In the genomic region with DNA sequence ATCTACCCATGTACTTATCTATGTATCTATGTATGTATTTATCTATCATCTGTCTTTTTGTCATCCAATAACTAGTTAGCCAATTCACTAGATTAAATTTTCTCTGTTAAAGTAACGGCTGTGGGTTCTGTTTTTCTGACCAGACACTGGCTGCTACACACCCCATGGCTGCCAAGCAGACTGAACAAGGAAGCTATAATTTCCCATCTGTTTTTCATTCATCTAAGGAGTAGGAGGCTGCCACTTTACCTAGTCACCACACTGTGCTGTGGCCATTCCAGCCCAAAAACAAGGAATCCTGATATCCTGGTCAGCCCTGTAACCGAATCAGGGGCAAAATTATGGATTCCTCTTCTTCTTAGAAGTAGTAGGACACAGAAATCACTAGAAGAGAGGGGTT, we compare ENCODE assay signal across 23 mouse cellular contexts. TPM values are rescaled to one million over a fixed set of nuclear protein-coding genes. Genes with fewer than 3 reads are reported as not detected.
DNase-seq lines count a peak whose midpoint lies in the region; ATAC-seq lines count a peak whose summit lies in the region.
"Had no signal": no experiment of that assay in that cellular context is flagged by ENCODE, and none has a peak within 500 bp of the region (broad histone marks: within the 10 kb centered on the region; RNA-seq: fewer than 3 reads in every experiment).

No protein-coding gene starts in this region.

- no peak overlapping the region for H3K27ac ChIP-seq in embryonic facial prominence, embryonic 11.5 days (replicated peaks; ENCODE audit: low read depth, low read length)
- H3K27ac ChIP-seq: embryonic facial prominence, embryonic 13.5 days; embryonic facial prominence, embryonic 15.5 days; forebrain, embryonic 10.5 days; forebrain, embryonic 12.5 days had no signal

- peak; percentile 72 for ATAC-seq in frontal cortex, adult (ENCODE audit: low TSS enrichment)
- no peak for ATAC-seq in embryonic facial prominence, embryonic 11.5 days (replicated peaks; ENCODE audit: insufficient number of reproducible peaks, low FRiP score, low TSS enrichment, low read depth)
- ATAC-seq: forebrain, embryonic 14.5 days; forebrain, embryonic 16.5 days had no signal

- no peak overlapping the region for H3K4me2 ChIP-seq in embryonic facial prominence, embryonic 11.5 days (ENCODE audit: low read depth, low read length)
- H3K4me2 ChIP-seq: embryonic facial prominence, embryonic 13.5 days; embryonic facial prominence, embryonic 15.5 days; forebrain, embryonic 12.5 days had no signal

- H3K4me1 ChIP-seq in embryonic facial prominence, embryonic 11.5 days (ENCODE audit: control insufficient read depth, insufficient read depth, low read length): no peaks in the 10 kb centered on the region; the same call in 1 of the 2 replicates

- H3K9me3 ChIP-seq in embryonic facial prominence, embryonic 11.5 days (replicated peaks; ENCODE audit: control insufficient read depth, low read length): no peaks in the 10 kb centered on the region
- H3K9me3 ChIP-seq: embryonic facial prominence, embryonic 13.5 days; embryonic facial prominence, embryonic 15.5 days; forebrain, embryonic 10.5 days; forebrain, embryonic 12.5 days had no signal

- no peaks in the 10 kb centered on the region for H3K27me3 ChIP-seq in embryonic facial prominence, embryonic 11.5 days (ENCODE audit: control insufficient read depth, insufficient read depth, low read length)
- H3K27me3 ChIP-seq: embryonic facial prominence, embryonic 13.5 days; embryonic facial prominence, embryonic 15.5 days had no signal

- no peak overlapping the region for H3K4me3 ChIP-seq in embryonic facial prominence, embryonic 11.5 days (ENCODE audit: low read depth, low read length)
- H3K4me3 ChIP-seq: embryonic facial prominence, embryonic 13.5 days; embryonic facial prominence, embryonic 15.5 days; erythroblast, embryonic 14.5 days; forebrain, embryonic 10.5 days; forebrain, embryonic 12.5 days had no signal

- no peak for DNase-seq in frontal cortex, adult 2 months (ENCODE audit: extremely low spot score in 1 of 2, low spot score in 1 of 2)
- DNase-seq in testis, postnatal 10 days (ENCODE audit: low spot score): peak; percentile 2
- no peak for DNase-seq in testis, postnatal 14 days (ENCODE audit: low spot score)
- peak; percentile 17 for DNase-seq in embryonic facial prominence, embryonic 11.5 days (ENCODE audit: low spot score)
- no peak for DNase-seq in urinary bladder, postnatal 25 days (ENCODE audit: low spot score)
- DNase-seq: adrenal gland, adult 2 months; adrenal gland, postnatal 10 days; adrenal gland, postnatal 25 days; cerebellum, adult 11 months; cerebellum, adult 18-20 months; cerebellum, adult 8-10 months; cerebellum, adult 9-11 months; cerebellum, postnatal 14 days; cerebellum, postnatal 36 days; embryo, embryonic 11 days had no signal

- H3K9ac ChIP-seq in embryonic facial prominence, embryonic 11.5 days (replicated peaks; ENCODE audit: low read length): no peak overlapping the region
- H3K9ac ChIP-seq: embryonic facial prominence, embryonic 13.5 days; embryonic facial prominence, embryonic 15.5 days; forebrain, embryonic 12.5 days had no signal

- no peaks in the 10 kb centered on the region for H3K36me3 ChIP-seq in embryonic facial prominence, embryonic 11.5 days (replicated peaks; ENCODE audit: control insufficient read depth, insufficient read depth, low read depth, low read length)
- H3K36me3 ChIP-seq: embryonic facial prominence, embryonic 13.5 days; embryonic facial prominence, embryonic 15.5 days; forebrain, embryonic 10.5 days; forebrain, embryonic 12.5 days had no signal

- 50% methylated on average over 2 of the region's 2 CpGs for WGBS in embryonic facial prominence, embryonic 11.5 days

RNA-seq across cellular contexts. Expression of a gene that starts 21.0 kb away (rescaled TPM):
- polyA plus RNA-seq in frontal cortex, adult 2 months (2012; rRNA removed): 0.04 TPM in 2 replicates
- polyA plus RNA-seq in embryonic facial prominence, embryonic 11.5 days (2014; fragmentation: Nextera tagmentation; extraction: Ambion mirVana): 0.06 and 0.28 TPM in 2 replicates
- polyA plus RNA-seq: erythroblast, embryonic 14.5 days had no signal

Comparison
In these comparisons a context has a peak if more than half of its experiments do, and no peak if none do; other contexts are left out.
1. DNase-seq: peak in testis, postnatal 10 days (single experiment) and embryonic facial prominence, embryonic 11.5 days (single experiment); none in frontal cortex, adult 2 months (0 of 2), testis, postnatal 14 days (single experiment) and urinary bladder, postnatal 25 days (single experiment).